Mouse (Mus musculus): ENCODE data around the gene Inka2.

GRCm38 (mm10) chr3:105655031-105655585 lies 49.3 kb upstream of the Inka2 start:
- no peak for TF ChIP-seq CTCF (conservative IDR thresholded peaks at IDR 0.05 in 1 of 2, IDR thresholded peaks at IDR 0.05 in 1 of 2; ENCODE audit: low read depth in 2 of 2, low read length in 2 of 2)
- TF ChIP-seq CHD2 (IDR thresholded peaks at IDR 0.05; ENCODE audit: low read length): no peak
- TF ChIP-seq KAT2A (IDR thresholded peaks at IDR 0.05; ENCODE audit: insufficient replicate concordance, low read length): no peak
- TF ChIP-seq JUN (IDR thresholded peaks at IDR 0.05; ENCODE audit: insufficient read depth, low read depth, low read length): no peak
- TF ChIP-seq NELFE (IDR thresholded peaks at IDR 0.05; ENCODE audit: low read depth, low read length): no peak
- no peak for TF ChIP-seq MEF2A (IDR thresholded peaks at IDR 0.05; ENCODE audit: borderline replicate concordance, low read depth, low read length)
- no peak for TF ChIP-seq EP300 (IDR thresholded peaks at IDR 0.05; ENCODE audit: low read length)
- TF ChIP-seq USF1 (IDR thresholded peaks at IDR 0.05; ENCODE audit: low read depth, low read length): no peak
- TF ChIP-seq UBTF (IDR thresholded peaks at IDR 0.05; ENCODE audit: low read depth, low read length): no peak
- TF ChIP-seq ELF1 (IDR thresholded peaks at IDR 0.05; ENCODE audit: low read depth, low read length): no peak
- no peak for TF ChIP-seq SIN3A (IDR thresholded peaks at IDR 0.05; ENCODE audit: low read length)
- no peak for TF ChIP-seq POLR2A (IDR thresholded peaks at IDR 0.05; ENCODE audit: low read depth, low read length)
